Mouse (Mus musculus): Measurements from ENCODE around the gene Pappa2. TPM values are rescaled to one million over a fixed set of nuclear protein-coding genes. Genes with fewer than 3 reads are reported as not detected.

The Pappa2 gene
- polyA plus RNA-seq, 1 experiment from 2014 or later = 0.01 TPM

GRCm38 (mm10) chr1:158764727-158765126, 215.6 kb downstream of the Pappa2 start:
- no peak overlapping the region for H3K4me3 ChIP-seq (ENCODE audit: inconsistent target)
- no peaks in the 10 kb centered on the region for H3K36me3 ChIP-seq (ENCODE audit: inconsistent target)
- no peaks in the 10 kb centered on the region for H3K79me2 ChIP-seq (ENCODE audit: inconsistent target)
- H3K27ac ChIP-seq = no peak overlapping the region
- WGBS (ENCODE audit: missing documents) = 79% methylated on average over 6 of the region's 6 CpGs

- Histone ChIP-seq H3K27ac (no peak overlapping the region), H3K36me3 (ENCODE audit: inconsistent target) (no peaks in the 10 kb centered on the region), H3K79me2 (ENCODE audit: inconsistent target) (no peaks in the 10 kb centered on the region), H3K4me3 (ENCODE audit: inconsistent target) (no peak overlapping the region)
Measured at GRCm38 (mm10) chr1:158764211-158764610, 216.1 kb downstream of the Pappa2 start.

- H3K79me2 ChIP-seq (ENCODE audit: inconsistent target) = no peaks in the 10 kb centered on the region
- WGBS (ENCODE audit: missing documents) = 75% methylated on average over 10 of the region's 10 CpGs
- no peak overlapping the region for H3K4me3 ChIP-seq (ENCODE audit: inconsistent target)
- no peaks in the 10 kb centered on the region for H3K36me3 ChIP-seq (ENCODE audit: inconsistent target)
- H3K27ac ChIP-seq = no peak overlapping the region
Measured at GRCm38 (mm10) chr1:158748356-158749096, 231.8 kb downstream of the Pappa2 start.

GRCm38 (mm10) chr1:158741449-158741848, 238.8 kb downstream of the Pappa2 start:
- no peak overlapping the region for H3K27ac ChIP-seq
- H3K79me2 ChIP-seq (ENCODE audit: inconsistent target) = no peaks in the 10 kb centered on the region
- 86% methylated on average over 5 of the region's 5 CpGs for WGBS (ENCODE audit: missing documents)
- no peak overlapping the region for H3K4me3 ChIP-seq (ENCODE audit: inconsistent target)
- no peaks in the 10 kb centered on the region for H3K36me3 ChIP-seq (ENCODE audit: inconsistent target)

GRCm38 (mm10) chr1:158740949-158741348, 239.3 kb downstream of the Pappa2 start:
- H3K4me3 ChIP-seq (ENCODE audit: inconsistent target) = no peak overlapping the region
- no peak overlapping the region for H3K27ac ChIP-seq
- no peaks in the 10 kb centered on the region for H3K36me3 ChIP-seq (ENCODE audit: inconsistent target)
- no peaks in the 10 kb centered on the region for H3K79me2 ChIP-seq (ENCODE audit: inconsistent target)
- WGBS (ENCODE audit: missing documents) = 86% methylated on average over 5 of the region's 5 CpGs

- Histone ChIP-seq H3K36me3 (ENCODE audit: inconsistent target) (no peaks in the 10 kb centered on the region), H3K79me2 (ENCODE audit: inconsistent target) (no peaks in the 10 kb centered on the region), H3K27ac (no peak overlapping the region), H3K4me3 (ENCODE audit: inconsistent target) (no peak overlapping the region)
- WGBS (ENCODE audit: missing documents) = 85% methylated on average over 6 of the region's 6 CpGs
Measured at GRCm38 (mm10) chr1:158740161-158740766, 240.0 kb downstream of the Pappa2 start.

- H3K36me3 ChIP-seq (ENCODE audit: inconsistent target) = no peaks in the 10 kb centered on the region
- H3K27ac ChIP-seq = no peak overlapping the region
- H3K79me2 ChIP-seq (ENCODE audit: inconsistent target) = no peaks in the 10 kb centered on the region
- WGBS (ENCODE audit: missing documents) = 70% methylated on average over 5 of the region's 5 CpGs
- H3K4me3 ChIP-seq (ENCODE audit: inconsistent target) = no peak overlapping the region
Measured at GRCm38 (mm10) chr1:158739132-158739919, 241.0 kb downstream of the Pappa2 start.

GRCm38 (mm10) chr1:158732868-158733496, 247.3 kb downstream of the Pappa2 start:
- Histone ChIP-seq H3K79me2 (ENCODE audit: inconsistent target) (no peaks in the 10 kb centered on the region), H3K4me3 (ENCODE audit: inconsistent target) (no peak overlapping the region), H3K36me3 (ENCODE audit: inconsistent target) (no peaks in the 10 kb centered on the region), H3K27ac (no peak overlapping the region)
- 71% methylated on average over 3 of the region's 4 CpGs for WGBS (ENCODE audit: missing documents)

GRCm38 (mm10) chr1:158713301-158714095, 266.8 kb downstream of the Pappa2 start:
- WGBS (ENCODE audit: missing documents) = 71% methylated on average over 5 of the region's 5 CpGs

GRCm38 (mm10) chr1:158701336-158701735, 279.0 kb downstream of the Pappa2 start:
- H3K4me3 ChIP-seq (ENCODE audit: inconsistent target) = no peak overlapping the region
- WGBS (ENCODE audit: missing documents) = 93% methylated on average over 1 of the region's 1 CpGs
- no peaks in the 10 kb centered on the region for H3K36me3 ChIP-seq (ENCODE audit: inconsistent target)
- H3K79me2 ChIP-seq (ENCODE audit: inconsistent target) = no peaks in the 10 kb centered on the region
- no peak overlapping the region for H3K27ac ChIP-seq

More at GRCm38 (mm10) chr1:158713301-158714095, 266.8 kb downstream of the Pappa2 start:
- H3K79me2 ChIP-seq (ENCODE audit: inconsistent target) = no peaks in the 10 kb centered on the region
- no peak overlapping the region for H3K4me3 ChIP-seq (ENCODE audit: inconsistent target)
- H3K27ac ChIP-seq = no peak overlapping the region
- H3K36me3 ChIP-seq (ENCODE audit: inconsistent target) = no peaks in the 10 kb centered on the region

- H3K4me3 ChIP-seq (ENCODE audit: inconsistent target) = no peak overlapping the region
- H3K36me3 ChIP-seq (ENCODE audit: inconsistent target) = no peaks in the 10 kb centered on the region
- H3K27ac ChIP-seq = no peak overlapping the region
- WGBS (ENCODE audit: missing documents) = 84% methylated on average over 2 of the region's 2 CpGs
- no peaks in the 10 kb centered on the region for H3K79me2 ChIP-seq (ENCODE audit: inconsistent target)
Measured at GRCm38 (mm10) chr1:158700147-158700546, 280.1 kb downstream of the Pappa2 start.

GRCm38 (mm10) chr1:158699276-158699675, 281.0 kb downstream of the Pappa2 start:
- no peaks in the 10 kb centered on the region for H3K79me2 ChIP-seq (ENCODE audit: inconsistent target)
- no peak overlapping the region for H3K27ac ChIP-seq
- no peak overlapping the region for H3K4me3 ChIP-seq (ENCODE audit: inconsistent target)
- WGBS (ENCODE audit: missing documents) = 87% methylated on average over 2 of the region's 2 CpGs
- no peaks in the 10 kb centered on the region for H3K36me3 ChIP-seq (ENCODE audit: inconsistent target)

GRCm38 (mm10) chr1:158697859-158698569, 282.3 kb downstream of the Pappa2 start:
- H3K36me3 ChIP-seq (ENCODE audit: inconsistent target) = no peaks in the 10 kb centered on the region
- WGBS (ENCODE audit: missing documents) = 63% methylated on average over 10 of the region's 10 CpGs
- H3K27ac ChIP-seq = no peak overlapping the region
- no peaks in the 10 kb centered on the region for H3K79me2 ChIP-seq (ENCODE audit: inconsistent target)
- no peak overlapping the region for H3K4me3 ChIP-seq (ENCODE audit: inconsistent target)

Measured in macrophage (primary cell).